Mouse (Mus musculus) testis, adult 2 months (tissue): ENCODE measurements around the gene Klf2.

Experiments used
- CTCF ChIP-seq: fragments of 200-500 bp; IDR thresholded peaks from 2 replicates; pipeline ENCODE4 v1.5.1; 2012; ENCODE audit warnings: low read depth, mild to moderate bottlenecking, inconsistent platforms, low read length, moderate library complexity; ENCODE audit not compliant: control insufficient read depth, insufficient read depth, insufficient replicate concordance
- POLR2A ChIP-seq: fragments of 200-500 bp; IDR thresholded peaks from 2 replicates; pipeline ENCODE4 v1.6.1; 2012; ENCODE audit warnings: low read depth, mild to moderate bottlenecking, inconsistent platforms, low read length, moderate library complexity; ENCODE audit not compliant: control insufficient read depth

DNA sequence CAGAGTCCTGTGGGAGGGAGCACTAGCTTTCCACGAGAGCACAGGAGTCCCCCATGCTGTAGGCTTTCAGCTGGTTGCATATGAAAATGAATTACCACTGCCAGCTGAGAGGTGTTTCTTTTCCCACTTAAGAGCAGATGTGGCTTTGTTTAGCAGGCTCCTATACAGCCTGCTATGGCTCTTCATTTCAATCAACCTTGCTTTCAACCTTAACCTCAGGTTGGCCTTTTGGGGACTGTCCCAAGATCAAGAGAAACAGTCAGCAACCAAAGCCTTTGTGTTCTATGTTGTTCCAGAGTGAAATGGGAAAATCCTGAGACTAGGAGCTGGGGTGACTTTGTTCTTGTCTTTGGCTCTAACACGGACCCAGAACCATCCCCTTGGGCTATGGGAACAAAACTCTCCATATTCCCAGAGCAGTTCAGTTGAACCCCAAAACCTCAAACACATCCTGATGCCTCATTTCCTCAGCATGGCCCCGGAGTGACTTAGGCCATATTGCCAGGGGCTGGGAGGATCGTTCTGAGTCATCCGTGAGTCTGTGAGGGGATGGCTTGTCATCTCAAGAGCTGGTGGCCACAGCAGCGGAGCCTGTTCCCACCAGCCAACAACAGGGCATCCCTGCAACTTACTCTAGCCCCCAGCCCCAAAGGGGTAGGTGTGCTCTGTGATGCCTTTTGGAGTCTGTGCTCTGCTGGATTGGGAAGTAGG is 12.1 kb downstream of the Klf2 start:
- TF ChIP-seq CTCF (no peak), POLR2A (no peak)
